Mouse (Mus musculus): Measurements from ENCODE around the gene Entr1. TPM values are rescaled to one million over a fixed set of nuclear protein-coding genes. Genes with fewer than 3 reads are reported as not detected.

Entr1 gene
- polyA plus RNA-seq, 1 experiment: 50.8 TPM

GRCm38 (mm10) chr2:26372396-26372795 lies 16.7 kb downstream of the Entr1 start:
- no peak overlapping the region for H3ac ChIP-seq (ENCODE audit: control insufficient read depth, insufficient read length)
- TF ChIP-seq REST (IDR thresholded peaks at IDR 0.05; ENCODE audit: insufficient read depth, insufficient read length) (no peak), TCF3 (IDR thresholded peaks at IDR 0.05; ENCODE audit: insufficient read length, low read depth) (no peak), CEBPB (IDR thresholded peaks at IDR 0.05; ENCODE audit: insufficient read depth, poor library complexity, severe bottlenecking) (no peak), MAX (IDR thresholded peaks at IDR 0.05; ENCODE audit: low read depth) (no peak), POLR2A (IDR thresholded peaks at IDR 0.05; ENCODE audit: insufficient read length, low read depth) (no peak), TCF12 (IDR thresholded peaks at IDR 0.05; ENCODE audit: insufficient read depth, poor library complexity, severe bottlenecking) (no peak), MYOD1 (IDR thresholded peaks at IDR 0.05; ENCODE audit: control insufficient read depth in 1 of 3, insufficient read length in 2 of 3, low read depth in 2 of 3) (no peak), USF1 (IDR thresholded peaks at IDR 0.05; ENCODE audit: low read depth) (no peak), POLR2AphosphoS2 (IDR thresholded peaks at IDR 0.05; ENCODE audit: insufficient read length, low read depth) (no peak), E2F4 (IDR thresholded peaks at IDR 0.05; ENCODE audit: insufficient read depth) (no peak), MYOG (IDR thresholded peaks at IDR 0.05; ENCODE audit: control insufficient read depth in 1 of 3, insufficient read depth in 1 of 3, insufficient read length in 2 of 3, low read depth in 2 of 3) (no peak), SRF (IDR thresholded peaks at IDR 0.05; ENCODE audit: control insufficient read depth, insufficient read length, low read depth) (no peak)
- no peak overlapping the region for H3K4me2 ChIP-seq (ENCODE audit: low read depth)
- H3K36me3 ChIP-seq (ENCODE audit: control insufficient read depth, insufficient read depth): peaks cover 46% of the 10 kb centered on the region
- no peak overlapping the region for H3K4me3 ChIP-seq
- H3K27me3 ChIP-seq (ENCODE audit: control insufficient read depth, insufficient read depth, insufficient read length): no peaks in the 10 kb centered on the region
- no peaks in the 10 kb centered on the region for H3K79me2 ChIP-seq (ENCODE audit: control insufficient read depth, insufficient read depth)

GRCm38 (mm10) chr2:26368572-26368971 lies 20.5 kb downstream of the Entr1 start:
- Histone ChIP-seq H3K36me3 (ENCODE audit: control insufficient read depth, insufficient read depth) (peaks cover 34% of the 10 kb centered on the region), H3K79me2 (ENCODE audit: control insufficient read depth, insufficient read depth) (no peaks in the 10 kb centered on the region), H3K27me3 (ENCODE audit: control insufficient read depth, insufficient read depth, insufficient read length) (no peaks in the 10 kb centered on the region)

GRCm38 (mm10) chr2:26367911-26368310 lies 21.2 kb downstream of the Entr1 start:
- Histone ChIP-seq H3K79me2 (ENCODE audit: control insufficient read depth, insufficient read depth) (no peaks in the 10 kb centered on the region), H3ac (ENCODE audit: control insufficient read depth, insufficient read length) (no peak overlapping the region), H3K27me3 (ENCODE audit: control insufficient read depth, insufficient read depth, insufficient read length) (no peaks in the 10 kb centered on the region), H3K4me2 (ENCODE audit: low read depth) (no peak overlapping the region), H3K4me3 (no peak overlapping the region), H3K36me3 (ENCODE audit: control insufficient read depth, insufficient read depth) (peaks cover 31% of the 10 kb centered on the region)
- TF ChIP-seq MYOD1 (IDR thresholded peaks at IDR 0.05; ENCODE audit: control insufficient read depth in 1 of 3, insufficient read length in 2 of 3, low read depth in 2 of 3) (no peak), MAX (IDR thresholded peaks at IDR 0.05; ENCODE audit: low read depth) (no peak), POLR2A (IDR thresholded peaks at IDR 0.05; ENCODE audit: insufficient read length, low read depth) (no peak), MYOG (IDR thresholded peaks at IDR 0.05; ENCODE audit: control insufficient read depth in 1 of 3, insufficient read depth in 1 of 3, insufficient read length in 2 of 3, low read depth in 2 of 3) (no peak), SRF (IDR thresholded peaks at IDR 0.05; ENCODE audit: control insufficient read depth, insufficient read length, low read depth) (no peak), E2F4 (IDR thresholded peaks at IDR 0.05; ENCODE audit: insufficient read depth) (no peak), CEBPB (IDR thresholded peaks at IDR 0.05; ENCODE audit: insufficient read depth, poor library complexity, severe bottlenecking) (no peak), USF1 (IDR thresholded peaks at IDR 0.05; ENCODE audit: low read depth) (no peak), TCF12 (IDR thresholded peaks at IDR 0.05; ENCODE audit: insufficient read depth, poor library complexity, severe bottlenecking) (no peak), REST (IDR thresholded peaks at IDR 0.05; ENCODE audit: insufficient read depth, insufficient read length) (no peak), POLR2AphosphoS2 (IDR thresholded peaks at IDR 0.05; ENCODE audit: insufficient read length, low read depth) (no peak), TCF3 (IDR thresholded peaks at IDR 0.05; ENCODE audit: insufficient read length, low read depth) (no peak)

More at GRCm38 (mm10) chr2:26368572-26368971, 20.5 kb downstream of the Entr1 start:
- Histone ChIP-seq H3K4me2 (ENCODE audit: low read depth) (no peak overlapping the region), H3K4me3 (no peak overlapping the region), H3ac (ENCODE audit: control insufficient read depth, insufficient read length) (no peak overlapping the region)
- TF ChIP-seq CEBPB (IDR thresholded peaks at IDR 0.05; ENCODE audit: insufficient read depth, poor library complexity, severe bottlenecking) (no peak), MAX (IDR thresholded peaks at IDR 0.05; ENCODE audit: low read depth) (no peak), TCF12 (IDR thresholded peaks at IDR 0.05; ENCODE audit: insufficient read depth, poor library complexity, severe bottlenecking) (no peak), SRF (IDR thresholded peaks at IDR 0.05; ENCODE audit: control insufficient read depth, insufficient read length, low read depth) (no peak), E2F4 (IDR thresholded peaks at IDR 0.05; ENCODE audit: insufficient read depth) (no peak), REST (IDR thresholded peaks at IDR 0.05; ENCODE audit: insufficient read depth, insufficient read length) (no peak), USF1 (IDR thresholded peaks at IDR 0.05; ENCODE audit: low read depth) (no peak), POLR2A (IDR thresholded peaks at IDR 0.05; ENCODE audit: insufficient read length, low read depth) (no peak), TCF3 (IDR thresholded peaks at IDR 0.05; ENCODE audit: insufficient read length, low read depth) (no peak), MYOG (IDR thresholded peaks at IDR 0.05; ENCODE audit: control insufficient read depth in 1 of 3, insufficient read depth in 1 of 3, insufficient read length in 2 of 3, low read depth in 2 of 3) (no peak), MYOD1 (IDR thresholded peaks at IDR 0.05; ENCODE audit: control insufficient read depth in 1 of 3, insufficient read length in 2 of 3, low read depth in 2 of 3) (no peak), POLR2AphosphoS2 (IDR thresholded peaks at IDR 0.05; ENCODE audit: insufficient read length, low read depth) (no peak)

- no peak overlapping the region for H3ac ChIP-seq (ENCODE audit: control insufficient read depth, insufficient read length)
- H3K27me3 ChIP-seq (ENCODE audit: control insufficient read depth, insufficient read depth, insufficient read length): no peaks in the 10 kb centered on the region
- TF ChIP-seq POLR2AphosphoS2 (IDR thresholded peaks at IDR 0.05; ENCODE audit: insufficient read length, low read depth) (peak; percentile 0), POLR2A (IDR thresholded peaks at IDR 0.05; ENCODE audit: insufficient read length, low read depth) (no peak), USF1 (IDR thresholded peaks at IDR 0.05; ENCODE audit: low read depth) (no peak), E2F4 (IDR thresholded peaks at IDR 0.05; ENCODE audit: insufficient read depth) (no peak), CEBPB (IDR thresholded peaks at IDR 0.05; ENCODE audit: insufficient read depth, poor library complexity, severe bottlenecking) (no peak), REST (IDR thresholded peaks at IDR 0.05; ENCODE audit: insufficient read depth, insufficient read length) (no peak), TCF12 (IDR thresholded peaks at IDR 0.05; ENCODE audit: insufficient read depth, poor library complexity, severe bottlenecking) (no peak), TCF3 (IDR thresholded peaks at IDR 0.05; ENCODE audit: insufficient read length, low read depth) (no peak)
- no peak overlapping the region for H3K4me2 ChIP-seq (ENCODE audit: low read depth)
- H3K36me3 ChIP-seq (ENCODE audit: control insufficient read depth, insufficient read depth): peaks cover 15% of the 10 kb centered on the region
- H3K4me3 ChIP-seq: no peak overlapping the region
- H3K79me2 ChIP-seq (ENCODE audit: control insufficient read depth, insufficient read depth): no peaks in the 10 kb centered on the region
Measured at GRCm38 (mm10) chr2:26364738-26365465, 24.2 kb downstream of the Entr1 start.
